In genomic region chr11:35893018-35893421, GRCm38 (mm10) we compare ENCODE assay signal across 9 mouse cellular contexts. TPM values are rescaled to one million over a fixed set of nuclear protein-coding genes. Genes with fewer than 3 reads are reported as not detected.
DNase-seq lines count a peak whose midpoint lies in the region; ATAC-seq and TF ChIP-seq lines count a peak whose summit lies in the region.
"Had no signal": no experiment of that assay in that cellular context is flagged by ENCODE, and none has a peak within 500 bp of the region (broad histone marks: within the 10 kb centered on the region; RNA-seq: fewer than 3 reads in every experiment).

No protein-coding gene starts in this region.

- WGBS in heart, embryonic 14.5 days, result 14% methylated on average over 10 of the region's 10 CpGs
- WGBS in lung, embryonic 16.5 days, result 23% methylated on average over 10 of the region's 10 CpGs
- 44% methylated on average over 10 of the region's 10 CpGs for WGBS in stomach, postnatal 0 days

- peak; percentile 22 to 30 for DNase-seq in cerebellum, postnatal 25 days
- DNase-seq in cerebellum, adult 11 months, result no peak
- DNase-seq in brain, adult 2 months (ENCODE audit: low read depth, low spot score), result peak; percentile 67
- no peak for DNase-seq in stomach, postnatal 0 days (ENCODE audit: low spot score)
- DNase-seq in kidney, postnatal 14 days, result no peak

- H3K27ac ChIP-seq in heart, embryonic 14.5 days (replicated peaks in 1 of 2; ENCODE audit: control insufficient read depth in 1 of 2, insufficient read depth in 1 of 2, low read depth in 2 of 2, low read length in 2 of 2), result peak overlapping the region; percentile 75 to 76
- H3K27ac ChIP-seq in lung, embryonic 16.5 days (ENCODE audit: low read length), result peak overlapping the region; percentile 81
- peak overlapping the region; percentile 14 for H3K27ac ChIP-seq in stomach, postnatal 0 days (replicated peaks)
- H3K27ac ChIP-seq: liver, embryonic 14.5 days had no signal

- peak; percentile 18; the same call in 1 of the 2 replicates for ATAC-seq in heart, embryonic 14.5 days (ENCODE audit: insufficient number of reproducible peaks, insufficient read depth, low FRiP score, low read depth)
- ATAC-seq in lung, embryonic 16.5 days (ENCODE audit: low read depth), result peak; percentile 66
- ATAC-seq in stomach, postnatal 0 days (ENCODE audit: low FRiP score, low TSS enrichment), result no peak
- no peak for ATAC-seq in monocyte, adult 5-6 weeks (replicated peaks; ENCODE audit: insufficient number of reproducible peaks, low FRiP score, low TSS enrichment, poor library complexity, severe bottlenecking)

- peaks cover 15 to 16% of the 10 kb centered on the region in 2 experiments for H3K4me1 ChIP-seq in heart, embryonic 14.5 days (ENCODE audit: control insufficient read depth in 2 of 2, insufficient read depth in 2 of 2, low read length in 2 of 2)
- H3K4me1 ChIP-seq in lung, embryonic 16.5 days (replicated peaks; ENCODE audit: control insufficient read depth, insufficient read depth, low read length), result peaks cover 11% of the 10 kb centered on the region
- no peaks in the 10 kb centered on the region for H3K4me1 ChIP-seq in stomach, postnatal 0 days (replicated peaks; ENCODE audit: control insufficient read depth, insufficient read depth)

- no peak for TF ChIP-seq EP300 in stomach, postnatal 0 days (optimal IDR thresholded peaks at IDR 0.05)

- H3K27me3 ChIP-seq in heart, embryonic 14.5 days (ENCODE audit: control insufficient read depth, insufficient read depth, low read length), result no peaks in the 10 kb centered on the region
- H3K27me3 ChIP-seq in lung, embryonic 16.5 days (ENCODE audit: control insufficient read depth, insufficient read depth, low read depth, low read length), result no peaks in the 10 kb centered on the region
- H3K27me3 ChIP-seq in stomach, postnatal 0 days (ENCODE audit: control insufficient read depth, insufficient read depth, low read length), result no peaks in the 10 kb centered on the region

- no peak for TF ChIP-seq CTCF in stomach, postnatal 0 days (IDR thresholded peaks at IDR 0.05; ENCODE audit: low read depth)

- H3K4me3 ChIP-seq in heart, embryonic 14.5 days (ENCODE audit: control insufficient read depth in 1 of 2, insufficient read depth in 1 of 2, low read depth in 1 of 2, low read length in 2 of 2), result no peak overlapping the region
- H3K4me3 ChIP-seq in lung, embryonic 16.5 days (ENCODE audit: low read length), result no peak overlapping the region
- no peak overlapping the region for H3K4me3 ChIP-seq in stomach, postnatal 0 days (ENCODE audit: low read depth, low read length)

- H3K36me3 ChIP-seq in heart, embryonic 14.5 days (ENCODE audit: control insufficient read depth, insufficient read depth, low read length), result no peaks in the 10 kb centered on the region
- H3K36me3 ChIP-seq in lung, embryonic 16.5 days (ENCODE audit: control insufficient read depth, insufficient read depth, low read length), result no peaks in the 10 kb centered on the region
- H3K36me3 ChIP-seq in stomach, postnatal 0 days (ENCODE audit: control insufficient read depth, insufficient read depth, low read length), result no peaks in the 10 kb centered on the region

- H3K9me3 ChIP-seq in heart, embryonic 14.5 days (ENCODE audit: control insufficient read depth, low read length), result no peaks in the 10 kb centered on the region
- H3K9me3 ChIP-seq in lung, embryonic 16.5 days (ENCODE audit: control insufficient read depth, low read length), result no peaks in the 10 kb centered on the region
- H3K9me3 ChIP-seq in stomach, postnatal 0 days (ENCODE audit: control insufficient read depth, low read length), result no peaks in the 10 kb centered on the region

- H3K4me2 ChIP-seq in heart, embryonic 14.5 days (ENCODE audit: low read length), result peak overlapping the region; percentile 43
- H3K4me2 ChIP-seq in lung, embryonic 16.5 days (ENCODE audit: low read depth, low read length), result no peak overlapping the region
- no peak overlapping the region for H3K4me2 ChIP-seq in stomach, postnatal 0 days (replicated peaks; ENCODE audit: low read depth)

- peak overlapping the region; percentile 35 for H3K9ac ChIP-seq in heart, embryonic 14.5 days (ENCODE audit: low read length)
- peak overlapping the region; percentile 6; the same call in 1 of the 2 replicates for H3K9ac ChIP-seq in lung, embryonic 16.5 days (ENCODE audit: low read length)
- H3K9ac ChIP-seq in stomach, postnatal 0 days (ENCODE audit: low read length), result no peak overlapping the region
- H3K9ac ChIP-seq: liver, embryonic 14.5 days had no signal

RNA-seq across cellular contexts. Expression of gene Rars, which starts 58.7 kb away (rescaled TPM):
- 61.8 and 62.4 TPM in 2 replicates for polyA plus RNA-seq in heart, embryonic 14.5 days (2014; fragmentation: Nextera tagmentation; extraction: Ambion mirVana)
- 70.9 and 74.9 TPM in 2 replicates for polyA plus RNA-seq in lung, embryonic 16.5 days (2015; fragmentation: Nextera tagmentation; extraction: Ambion mirVana)
- polyA plus RNA-seq in stomach, postnatal 0 days (2015; fragmentation: Nextera tagmentation; extraction: Ambion mirVana), result 55.8 and 57.0 TPM in 2 replicates
- 47.1 to 62.1 TPM (median 50.5 TPM) in 3 replicates for total RNA-seq in monocyte, adult 5-6 weeks (2017)

Comparison
In these comparisons a context has a peak if more than half of its experiments do, and no peak if none do; other contexts are left out.
1. DNase-seq: peak in cerebellum, postnatal 25 days (2 of 2) and brain, adult 2 months (single experiment); none in cerebellum, adult 11 months (single experiment), stomach, postnatal 0 days (single experiment) and kidney, postnatal 14 days (single experiment).
2. ATAC-seq: peak in heart, embryonic 14.5 days (single experiment) and lung, embryonic 16.5 days (single experiment); none in stomach, postnatal 0 days (single experiment) and monocyte, adult 5-6 weeks (single experiment).
3. H3K27ac ChIP-seq: peak in every context shown above with its lines; median percentile 81 in lung, embryonic 16.5 days; 76 in heart, embryonic 14.5 days; 14 in stomach, postnatal 0 days.